Mouse (Mus musculus) brown adipose tissue, adult 24 weeks (tissue): ENCODE data around the gene Slc38a6. TPM values are rescaled to one million over a fixed set of nuclear protein-coding genes. Genes with fewer than 3 reads are reported as not detected.
A peak's percentile ranks its signal among the peaks of the same experiment; 100 is the strongest.

ENCODE experiments used
- H3K27ac ChIP-seq: fragments of 200-500 bp; replicated peaks from 2 replicates; pipeline ENCODE4 v1.5.1; 2012; ENCODE audit warnings: low read depth, mild to moderate bottlenecking, low read length
- H3K4me1 ChIP-seq: fragments of 200-500 bp; 2 replicates; pipeline ENCODE4 v1.6.1; 2012; ENCODE audit warnings: low read length, mixed read lengths; ENCODE audit not compliant: control insufficient read depth, insufficient read depth, insufficient read length
- H3K4me3 ChIP-seq: fragments of 200-500 bp; 2 replicates; pipeline ENCODE4 v1.5.1; 2012; ENCODE audit warnings: low read depth, mild to moderate bottlenecking, low read length, moderate library complexity; ENCODE audit not compliant: insufficient read depth
- polyA plus RNA-seq: library from polyadenylated mRNA; stranded (reverse); fragments of >200 nt; gene quantifications from 2 replicates; pipeline ENCODE4 v1.2.4, GENCODE M21; 2012; ENCODE audit not compliant: missing spikeins, insufficient read depth, insufficient read length

The Slc38a6 gene
- 4.0 and 7.7 TPM in 2 replicates for polyA plus RNA-seq

- Histone ChIP-seq H3K4me1 (0 out of 2 replicates have a peak, but pooled peaks cover 10% of the 10 kb centered on the region), H3K27ac (peak within 1 kb of the TSS; percentile 78), H3K4me3 (peak within 1 kb of the TSS; percentile 81)
These were observed at the start of gene Slc38a6, which contains the start of gene Trmt5 for GRCm38 (mm10) chr12:73286287-73287092. Slc38a6 (plus strand) TSS chr12:73286779. Trmt5 (minus strand) TSS chr12:73286710.

- Histone ChIP-seq H3K27ac (no peak overlapping the region), H3K4me3 (no peak overlapping the region), H3K4me1 (no peaks in the 10 kb centered on the region)
These were observed 44.6 kb upstream of the Slc38a6 start for GRCm38 (mm10) chr12:73241960-73242359.

- Histone ChIP-seq H3K27ac (no peak overlapping the region), H3K4me3 (no peak overlapping the region), H3K4me1 (no peaks in the 10 kb centered on the region)
These were observed 40.9 kb upstream of the Slc38a6 start for GRCm38 (mm10) chr12:73245687-73246086.

GRCm38 (mm10) chr12:73255006-73255405, 31.6 kb upstream of the Slc38a6 start:
- no peaks in the 10 kb centered on the region for H3K4me1 ChIP-seq
- H3K4me3 ChIP-seq, result no peak overlapping the region
- H3K27ac ChIP-seq, result no peak overlapping the region

- H3K4me1 ChIP-seq, result no peaks in the 10 kb centered on the region
- H3K27ac ChIP-seq, result no peak overlapping the region
- H3K4me3 ChIP-seq, result no peak overlapping the region
These were observed 27.3 kb upstream of the Slc38a6 start for GRCm38 (mm10) chr12:73259269-73259668.

GRCm38 (mm10) chr12:73260339-73260738, 26.2 kb upstream of the Slc38a6 start:
- Histone ChIP-seq H3K4me3 (no peak overlapping the region), H3K27ac (no peak overlapping the region), H3K4me1 (no peaks in the 10 kb centered on the region)

- Histone ChIP-seq H3K27ac (no peak overlapping the region), H3K4me1 (no peaks in the 10 kb centered on the region), H3K4me3 (no peak overlapping the region)
These were observed 21.1 kb upstream of the Slc38a6 start for GRCm38 (mm10) chr12:73265381-73265978.

- H3K4me1 ChIP-seq, result no peaks in the 10 kb centered on the region
- no peak overlapping the region for H3K4me3 ChIP-seq
- no peak overlapping the region for H3K27ac ChIP-seq
These were observed 20.0 kb upstream of the Slc38a6 start for GRCm38 (mm10) chr12:73266597-73266996.

- Histone ChIP-seq H3K27ac (no peak overlapping the region), H3K4me3 (no peak overlapping the region), H3K4me1 (no peaks in the 10 kb centered on the region)
These were observed 18.1 kb upstream of the Slc38a6 start for GRCm38 (mm10) chr12:73268497-73268896.

GRCm38 (mm10) chr12:73269531-73269930, 17.0 kb upstream of the Slc38a6 start:
- Histone ChIP-seq H3K4me3 (no peak overlapping the region), H3K4me1 (no peaks in the 10 kb centered on the region), H3K27ac (no peak overlapping the region)

GRCm38 (mm10) chr12:73269933-73270332, 16.6 kb upstream of the Slc38a6 start:
- no peaks in the 10 kb centered on the region for H3K4me1 ChIP-seq
- no peak overlapping the region for H3K4me3 ChIP-seq
- no peak overlapping the region for H3K27ac ChIP-seq

- H3K4me1 ChIP-seq, result no peaks in the 10 kb centered on the region
- no peak overlapping the region for H3K4me3 ChIP-seq
- H3K27ac ChIP-seq, result no peak overlapping the region
These were observed 11.7 kb upstream of the Slc38a6 start for GRCm38 (mm10) chr12:73274921-73275320.

GRCm38 (mm10) chr12:73287609-73288008, 1.0 kb downstream of the Slc38a6 start:
- Histone ChIP-seq H3K27ac (peak overlapping the region; percentile 38; the same call in 1 of the 2 replicates), H3K4me3 (peak overlapping the region; percentile 81), H3K4me1 (0 out of 2 replicates have a peak, but pooled peaks cover 10% of the 10 kb centered on the region)

GRCm38 (mm10) chr12:73288626-73289025, 2.0 kb downstream of the Slc38a6 start:
- Histone ChIP-seq H3K27ac (no peak overlapping the region), H3K4me3 (no peak overlapping the region), H3K4me1 (0 out of 2 replicates have a peak, but pooled peaks cover 10% of the 10 kb centered on the region)

GRCm38 (mm10) chr12:73294884-73295283, 8.3 kb downstream of the Slc38a6 start:
- Histone ChIP-seq H3K27ac (no peak overlapping the region), H3K4me3 (no peak overlapping the region), H3K4me1 (no peaks in the 10 kb centered on the region)
